ENCODE assay signal across 9 mouse cellular contexts in the genomic region with DNA sequence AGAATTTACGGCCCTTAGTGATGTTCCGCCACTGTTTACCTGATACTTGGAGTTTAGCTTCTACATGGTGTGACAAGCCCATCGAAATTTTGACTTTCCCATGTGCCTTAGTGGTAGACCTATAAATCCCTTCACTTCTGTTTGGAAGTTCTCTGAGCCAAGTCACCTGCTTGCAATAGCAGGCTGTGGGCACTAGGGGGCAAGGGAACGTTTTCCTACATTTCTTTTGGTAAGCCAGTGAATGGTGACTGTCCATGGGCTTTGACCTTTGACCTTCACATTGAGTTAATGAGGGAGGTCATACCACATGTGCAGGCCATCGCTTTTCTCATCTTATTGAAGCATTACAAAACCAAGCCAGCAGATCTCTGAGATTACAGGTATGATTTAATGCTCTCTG. TPM values are rescaled to one million over a fixed set of nuclear protein-coding genes. Genes with fewer than 3 reads are reported as not detected.
DNase-seq lines count a peak whose midpoint lies in the region; ATAC-seq and TF ChIP-seq lines count a peak whose summit lies in the region.
"Had no signal": no experiment of that assay in that cellular context is flagged by ENCODE, and none has a peak within 500 bp of the region (broad histone marks: within the 10 kb centered on the region; RNA-seq: fewer than 3 reads in every experiment).

No protein-coding gene starts in this region.

- H3K36me3 ChIP-seq in forebrain, embryonic 14.5 days (ENCODE audit: control insufficient read depth, insufficient read depth, low read length) = no peaks in the 10 kb centered on the region
- H3K36me3 ChIP-seq in forebrain, embryonic 15.5 days = no peaks in the 10 kb centered on the region
- H3K36me3 ChIP-seq: limb, embryonic 12.5 days had no signal

- ATAC-seq in forebrain, embryonic 14.5 days = no peak
- no peak for ATAC-seq in forebrain, embryonic 15.5 days (replicated peaks)
- ATAC-seq in CD4-positive, CD25-positive, alpha-beta regulatory T cell, adult 4 months = peak; percentile 66

- no peak for TF ChIP-seq POLR2A in brain, embryonic 14.5 days (IDR thresholded peaks at IDR 0.05; ENCODE audit: borderline replicate concordance, extremely low read depth, insufficient read depth, insufficient read length, poor library complexity, severe bottlenecking)

- H3K27me3 ChIP-seq in forebrain, embryonic 14.5 days (replicated peaks; ENCODE audit: control insufficient read depth, insufficient read depth, low read length) = no peaks in the 10 kb centered on the region
- no peaks in the 10 kb centered on the region for H3K27me3 ChIP-seq in forebrain, embryonic 15.5 days
- H3K27me3 ChIP-seq: limb, embryonic 12.5 days had no signal

- no peak overlapping the region for H3K4me2 ChIP-seq in forebrain, embryonic 14.5 days (ENCODE audit: low read length)
- no peak overlapping the region for H3K4me2 ChIP-seq in forebrain, embryonic 15.5 days (replicated peaks)
- H3K4me2 ChIP-seq: limb, embryonic 12.5 days had no signal

- H3K9ac ChIP-seq in forebrain, embryonic 14.5 days (ENCODE audit: low read length) = no peak overlapping the region
- no peak overlapping the region for H3K9ac ChIP-seq in forebrain, embryonic 15.5 days (replicated peaks)
- H3K9ac ChIP-seq: limb, embryonic 12.5 days had no signal

- H3K4me1 ChIP-seq in forebrain, embryonic 14.5 days (ENCODE audit: control insufficient read depth, insufficient read depth, low read length) = peaks cover 5% of the 10 kb centered on the region; the same call in 1 of the 2 replicates
- H3K4me1 ChIP-seq in forebrain, embryonic 15.5 days = peaks cover 15% of the 10 kb centered on the region

- 54% methylated on average over 5 of the region's 5 CpGs for WGBS in forebrain, embryonic 14.5 days
- WGBS in forebrain, embryonic 15.5 days = 46% methylated on average over 5 of the region's 5 CpGs

- no peaks in the 10 kb centered on the region for H3K9me3 ChIP-seq in forebrain, embryonic 14.5 days (replicated peaks; ENCODE audit: control insufficient read depth, low read length)
- H3K9me3 ChIP-seq in forebrain, embryonic 15.5 days = no peaks in the 10 kb centered on the region
- H3K9me3 ChIP-seq: limb, embryonic 12.5 days had no signal

- no peak overlapping the region for H3K27ac ChIP-seq in forebrain, embryonic 14.5 days (ENCODE audit: low read depth, low read length)
- no peak overlapping the region for H3K27ac ChIP-seq in forebrain, embryonic 15.5 days (replicated peaks)
- H3K27ac ChIP-seq: limb, embryonic 12.5 days had no signal

- peak; percentile 55 for DNase-seq in forebrain, embryonic 14.5 days (ENCODE audit: low spot score)
- peak; percentile 56 for DNase-seq in brain, embryonic 14.5 days (ENCODE audit: low read depth)
- DNase-seq in forelimb bud, embryonic 11.5 days (ENCODE audit: low read depth, low spot score) = peak; percentile 64
- peak; percentile 80 to 85 for DNase-seq in kidney, postnatal 36 days
- peak; percentile 88 for DNase-seq in lung, postnatal 36 days
- DNase-seq in spleen, postnatal 10 days (ENCODE audit: low spot score in 2 of 2) = peak; percentile 27 to 63

- peak; percentile 77; the same call in 1 of the 2 replicates for TF ChIP-seq CTCF in brain, embryonic 14.5 days (IDR thresholded peaks at IDR 0.05; ENCODE audit: borderline replicate concordance, extremely low read depth, insufficient read depth, insufficient read length)

- H3K4me3 ChIP-seq in forebrain, embryonic 14.5 days (ENCODE audit: low read depth, low read length) = no peak overlapping the region
- H3K4me3 ChIP-seq in forebrain, embryonic 15.5 days = no peak overlapping the region
- H3K4me3 ChIP-seq: limb, embryonic 12.5 days had no signal

RNA-seq across cellular contexts. Expression of gene 1700020N01Rik, which starts 8.0 kb away (rescaled TPM):
- not detected in 2 replicates for polyA plus RNA-seq in forebrain, embryonic 14.5 days (2014; fragmentation: Nextera tagmentation; extraction: Ambion mirVana)
- polyA plus RNA-seq in forebrain, embryonic 15.5 days (2015; fragmentation: Nextera tagmentation; extraction: Ambion mirVana) = not detected in 2 replicates
- not detected for polyA plus RNA-seq in CD4-positive, CD25-positive, alpha-beta regulatory T cell, adult 4 months (2017; shearing (Covaris generic))
- not detected in 2 replicates for polyA plus RNA-seq in brain, embryonic 14.5 days (2012; rRNA removed)
- polyA plus RNA-seq: limb, embryonic 12.5 days had no signal
